Mouse (Mus musculus) heart, embryonic 14.5 days (tissue): ENCODE measurements around the gene Spo11. TPM values are rescaled to one million over a fixed set of nuclear protein-coding genes. Genes with fewer than 3 reads are reported as not detected.

Source experiments
- ATAC-seq: fragments of 200-750 bp; cut with Nextera tagmentation; 2 replicates; pipeline ENCODE4 v1.8.0; 2017; ENCODE audit warnings: low read depth, moderate TSS enrichment; ENCODE audit not compliant: insufficient number of reproducible peaks, insufficient read depth, low FRiP score
- H3K27ac ChIP-seq, 2 experiments: fragments of 200-500 bp in 1 of 2; fragments of 300-500 bp in 1 of 2; sonication (generic) in 1 of 2; replicated peaks in 1 of 2; 2 replicates each; pipeline ENCODE4 v1.5.1; 2012 to 2014; ENCODE audit warnings: low read depth in 2 of 2, low read length in 2 of 2, control low read depth in 1 of 2, mild to moderate bottlenecking in 1 of 2, mixed read lengths in 1 of 2; ENCODE audit not compliant: control insufficient read depth in 1 of 2, insufficient read depth in 1 of 2
- H3K27me3 ChIP-seq: fragments of 300-500 bp; sonication (generic); 2 replicates; pipeline ENCODE4 v1.6.1; 2014; ENCODE audit warnings: mild to moderate bottlenecking, low read length, control low read depth; ENCODE audit not compliant: control insufficient read depth, insufficient read depth
- H3K36me3 ChIP-seq: fragments of 300-500 bp; sonication (generic); 2 replicates; pipeline ENCODE4 v1.6.1; 2014; ENCODE audit warnings: mild to moderate bottlenecking, control low read depth, low read length, mixed read lengths; ENCODE audit not compliant: control insufficient read depth, insufficient read depth
- H3K4me1 ChIP-seq, 2 experiments: fragments of 200-500 bp in 1 of 2; fragments of 300-500 bp in 1 of 2; sonication (generic) in 1 of 2; 2 replicates each; pipeline ENCODE4 v1.6.1; 2012 to 2014; ENCODE audit warnings: low read length in 2 of 2, control low read depth in 1 of 2, mixed read lengths in 1 of 2; ENCODE audit not compliant: control insufficient read depth in 2 of 2, insufficient read depth in 2 of 2
- H3K4me2 ChIP-seq: fragments of 300-500 bp; sonication (generic); 2 replicates; pipeline ENCODE4 v1.6.1; 2014; ENCODE audit warnings: mild to moderate bottlenecking, low read length
- H3K4me3 ChIP-seq, 2 experiments: fragments of 200-500 bp in 1 of 2; fragments of 300-500 bp in 1 of 2; sonication (generic) in 1 of 2; 2 replicates each; pipeline ENCODE4 v1.5.1; 2012 to 2014; ENCODE audit warnings: low read length in 2 of 2, mild to moderate bottlenecking in 2 of 2, control low read depth in 1 of 2, low read depth in 1 of 2, moderate library complexity in 1 of 2; ENCODE audit not compliant: control insufficient read depth in 1 of 2, insufficient read depth in 1 of 2
- H3K9ac ChIP-seq: fragments of 300-500 bp; sonication (generic); 2 replicates; pipeline ENCODE4 v1.6.1; 2014; ENCODE audit warnings: mild to moderate bottlenecking, low read length
- H3K9me3 ChIP-seq: fragments of 300-500 bp; sonication (generic); 2 replicates; pipeline ENCODE4 v1.6.1; 2016; ENCODE audit warnings: low read length, control low read depth; ENCODE audit not compliant: control insufficient read depth
- WGBS: fragments of 180-500 bp; shearing (Covaris S2); extraction: QIAGEN DNeasy Blood & Tissue Kit; methylation state at CpG from one replicate; pipeline ENCODE4 v1.1.7; 2014; 5-methylcytosine and 5-hydroxymethylcytosine counted together
- polyA plus RNA-seq: library from polyadenylated mRNA; unstranded; fragments of >200 nt; fragmentation: Nextera tagmentation; extraction: Ambion mirVana; gene quantifications from 2 replicates; pipeline ENCODE4 v1.2.1, GENCODE M21; 2014

Gene Spo11
- polyA plus RNA-seq, 1 experiment from 2014 or later, result not detected

- H3K9ac ChIP-seq, result peak overlapping the region; percentile 91
- peak overlapping the region; percentile 58 to 82 for H3K4me3 ChIP-seq
- whole genome bisulfite sequencing, result 0% methylated on average over 13 of the region's 13 CpGs
- H3K4me2 ChIP-seq, result peak overlapping the region; percentile 88
- peaks cover 4 to 21% of the 10 kb centered on the region in 2 experiments; a peak in 3 of 4 replicates for H3K4me1 ChIP-seq
- no peak for ATAC-seq
- no peaks in the 10 kb centered on the region for H3K36me3 ChIP-seq
- H3K27ac ChIP-seq, result peak overlapping the region in 1 of 2 experiments; percentile 93; a peak in 2 of 4 replicates
- no peaks in the 10 kb centered on the region for H3K9me3 ChIP-seq
- H3K27me3 ChIP-seq, result peaks cover 41% of the 10 kb centered on the region
Measured at GRCm38 (mm10) chr2:172940799-172941163, 36.7 kb upstream of the Spo11 start.

GRCm38 (mm10) chr2:172949051-172949450 lies 28.4 kb upstream of the Spo11 start:
- no peak overlapping the region for H3K27ac ChIP-seq
- no peaks in the 10 kb centered on the region for H3K27me3 ChIP-seq
- H3K4me1 ChIP-seq, result peaks cover 16 to 17% of the 10 kb centered on the region in 2 experiments
- H3K9ac ChIP-seq, result no peak overlapping the region
- H3K36me3 ChIP-seq, result no peaks in the 10 kb centered on the region
- H3K4me2 ChIP-seq, result no peak overlapping the region
- H3K9me3 ChIP-seq, result no peaks in the 10 kb centered on the region
- WGBS, result 32% methylated on average over 5 of the region's 5 CpGs
- H3K4me3 ChIP-seq, result no peak overlapping the region
- no peak for ATAC-seq

GRCm38 (mm10) chr2:172950119-172950676 lies 27.3 kb upstream of the Spo11 start:
- H3K9me3 ChIP-seq, result no peaks in the 10 kb centered on the region
- H3K9ac ChIP-seq, result no peak overlapping the region
- 32% methylated on average over 9 of the region's 9 CpGs for WGBS
- 0 out of 2 replicates have a peak, but pooled peaks have one; percentile 58 for ATAC-seq
- no peaks in the 10 kb centered on the region for H3K36me3 ChIP-seq
- H3K27me3 ChIP-seq, result no peaks in the 10 kb centered on the region
- no peak overlapping the region for H3K4me3 ChIP-seq
- peak overlapping the region in 1 of 2 experiments; percentile 9; a peak in 1 of 4 replicates for H3K27ac ChIP-seq
- H3K4me2 ChIP-seq, result no peak overlapping the region
- H3K4me1 ChIP-seq, result peaks cover 16 to 17% of the 10 kb centered on the region in 2 experiments

DNA sequence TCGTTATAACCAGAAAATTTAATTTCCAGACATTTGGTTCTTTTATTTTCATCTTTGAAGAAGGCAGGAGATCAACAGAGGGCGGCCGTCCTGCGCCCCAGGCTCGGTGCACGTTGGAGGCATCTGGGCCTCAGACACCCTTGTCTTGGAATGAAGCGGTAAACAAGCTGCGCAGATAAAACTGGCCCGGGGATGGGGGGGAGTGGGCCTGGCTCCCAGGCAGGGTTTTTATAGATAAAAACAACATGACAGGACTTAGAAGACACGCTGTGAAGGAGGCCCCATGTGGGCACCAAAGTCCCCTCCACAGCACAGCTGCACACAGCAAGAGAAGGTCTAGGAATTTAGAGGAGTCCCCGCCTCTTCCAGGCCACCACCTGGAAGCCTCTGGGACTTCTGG lies 26.8 kb upstream of the Spo11 start:
- H3K36me3 ChIP-seq, result no peaks in the 10 kb centered on the region
- H3K27ac ChIP-seq, result no peak overlapping the region

DNA sequence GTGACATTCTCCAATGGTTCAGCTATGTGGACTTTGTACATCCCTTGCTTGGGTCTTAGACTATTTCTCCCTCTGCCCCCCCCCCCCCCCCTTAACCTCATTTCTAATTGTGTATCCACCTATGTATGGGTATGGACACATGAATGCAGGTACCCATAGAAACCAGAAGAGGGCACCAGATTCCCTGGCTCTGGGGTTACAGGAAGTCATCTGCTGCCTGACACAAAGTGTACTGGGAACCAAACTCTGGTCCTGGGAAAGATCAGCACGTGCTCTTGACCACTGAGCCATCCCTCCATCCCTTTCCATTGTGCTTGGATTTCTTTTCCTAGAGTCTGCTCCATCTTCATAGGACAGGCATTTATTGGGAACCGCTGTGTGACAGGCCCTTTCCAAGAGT lies 25.5 kb upstream of the Spo11 start:
- no peak for ATAC-seq
- Histone ChIP-seq H3K4me1 (peaks cover 16 to 17% of the 10 kb centered on the region in 2 experiments), H3K27ac (no peak overlapping the region), H3K4me3 (no peak overlapping the region), H3K36me3 (no peaks in the 10 kb centered on the region), H3K4me2 (no peak overlapping the region), H3K27me3 (no peaks in the 10 kb centered on the region), H3K9ac (no peak overlapping the region), H3K9me3 (peaks cover 10% of the 10 kb centered on the region; the same call in 1 of the 2 replicates)
- WGBS, result 89% methylated on average over 2 of the region's 2 CpGs

More for the DNA sequence above, 26.8 kb upstream of the Spo11 start:
- Histone ChIP-seq H3K9me3 (no peaks in the 10 kb centered on the region), H3K4me3 (no peak overlapping the region), H3K4me1 (peaks cover 16 to 17% of the 10 kb centered on the region in 2 experiments), H3K4me2 (no peak overlapping the region), H3K9ac (no peak overlapping the region), H3K27me3 (no peaks in the 10 kb centered on the region)
- WGBS, result 14% methylated on average over 11 of the region's 11 CpGs
- no peak for ATAC-seq

GRCm38 (mm10) chr2:172958579-172958978 lies 18.9 kb upstream of the Spo11 start:
- Histone ChIP-seq H3K4me1 (no peaks in the 10 kb centered on the region; a peak in 1 of 4 replicates), H3K4me2 (no peak overlapping the region), H3K9me3 (peaks cover 15% of the 10 kb centered on the region; the same call in 1 of the 2 replicates), H3K27me3 (no peaks in the 10 kb centered on the region), H3K27ac (no peak overlapping the region), H3K36me3 (no peaks in the 10 kb centered on the region), H3K9ac (no peak overlapping the region), H3K4me3 (no peak overlapping the region)
- ATAC-seq, result no peak
- WGBS, result 41% methylated on average over 5 of the region's 5 CpGs

GRCm38 (mm10) chr2:172959006-172959768 lies 18.3 kb upstream of the Spo11 start:
- Histone ChIP-seq H3K9ac (no peak overlapping the region), H3K27me3 (no peaks in the 10 kb centered on the region), H3K4me1 (no peaks in the 10 kb centered on the region; a peak in 1 of 4 replicates), H3K36me3 (no peaks in the 10 kb centered on the region), H3K9me3 (peaks cover 15% of the 10 kb centered on the region; the same call in 1 of the 2 replicates), H3K27ac (no peak overlapping the region), H3K4me2 (no peak overlapping the region), H3K4me3 (no peak overlapping the region)
- 54% methylated on average over 13 of the region's 13 CpGs for WGBS
- ATAC-seq, result no peak
